Mouse (Mus musculus) brain, adult 2 months (tissue): Measurements from ENCODE around the gene Gm44511.

Source experiments
- DNase-seq: peaks from one replicate; pipeline ENCODE4 v3.0.0; 2011; ENCODE audit warnings: low read depth, low spot score

Gene Gm44511

GRCm38 (mm10) chr6:128826132-128826531 is at the start of gene Gm44511, which contains the start of gene Klrb1b:
Gm44511 (minus strand) TSS chr6:128826315.
Klrb1b (minus strand) TSS chr6:128826331.
- no peak for DNase-seq

- DNase-seq = no peak
Measured at GRCm38 (mm10) chr6:128871910-128872610, 45.9 kb upstream of the Gm44511 start.

- no peak for DNase-seq
Measured at GRCm38 (mm10) chr6:128868861-128869260, 42.7 kb upstream of the Gm44511 start.

GRCm38 (mm10) chr6:128857976-128858375 is 31.9 kb upstream of the Gm44511 start:
- no peak for DNase-seq

- peak; percentile 88 for DNase-seq
Measured at GRCm38 (mm10) chr6:128856250-128856649, 30.1 kb upstream of the Gm44511 start.

GRCm38 (mm10) chr6:128855477-128855876 is 29.4 kb upstream of the Gm44511 start:
- DNase-seq = no peak

- DNase-seq = no peak
Measured at GRCm38 (mm10) chr6:128854895-128855294, 28.8 kb upstream of the Gm44511 start.

- DNase-seq = peak; percentile 59
Measured at GRCm38 (mm10) chr6:128854024-128854820, 28.1 kb upstream of the Gm44511 start.

GRCm38 (mm10) chr6:128852766-128853165 is 26.7 kb upstream of the Gm44511 start:
- DNase-seq = no peak

- DNase-seq = no peak
Measured at GRCm38 (mm10) chr6:128851151-128851550, 25.0 kb upstream of the Gm44511 start.

- DNase-seq = no peak
Measured at GRCm38 (mm10) chr6:128850671-128851070, 24.6 kb upstream of the Gm44511 start.

GRCm38 (mm10) chr6:128849902-128850301 is 23.8 kb upstream of the Gm44511 start:
- DNase-seq = peak; percentile 73

GRCm38 (mm10) chr6:128847401-128847800 is 21.3 kb upstream of the Gm44511 start:
- no peak for DNase-seq

- no peak for DNase-seq
Measured at GRCm38 (mm10) chr6:128845998-128846542, 20.0 kb upstream of the Gm44511 start.

- DNase-seq = peak; percentile 89
Measured at GRCm38 (mm10) chr6:128845319-128845979, 19.3 kb upstream of the Gm44511 start.

GRCm38 (mm10) chr6:128844586-128845080 is 18.5 kb upstream of the Gm44511 start:
- DNase-seq = no peak

GRCm38 (mm10) chr6:128844131-128844530 is 18.0 kb upstream of the Gm44511 start:
- peak; percentile 64 for DNase-seq

- DNase-seq = peak; percentile 81
Measured at GRCm38 (mm10) chr6:128843479-128843992, 17.4 kb upstream of the Gm44511 start.

- DNase-seq = peak; percentile 99
Measured at GRCm38 (mm10) chr6:128842945-128843478, 16.9 kb upstream of the Gm44511 start.

- DNase-seq = no peak
Measured at GRCm38 (mm10) chr6:128842356-128842944, 16.3 kb upstream of the Gm44511 start.
